Mouse (Mus musculus): ENCODE data around the gene Sncg.

DNA sequence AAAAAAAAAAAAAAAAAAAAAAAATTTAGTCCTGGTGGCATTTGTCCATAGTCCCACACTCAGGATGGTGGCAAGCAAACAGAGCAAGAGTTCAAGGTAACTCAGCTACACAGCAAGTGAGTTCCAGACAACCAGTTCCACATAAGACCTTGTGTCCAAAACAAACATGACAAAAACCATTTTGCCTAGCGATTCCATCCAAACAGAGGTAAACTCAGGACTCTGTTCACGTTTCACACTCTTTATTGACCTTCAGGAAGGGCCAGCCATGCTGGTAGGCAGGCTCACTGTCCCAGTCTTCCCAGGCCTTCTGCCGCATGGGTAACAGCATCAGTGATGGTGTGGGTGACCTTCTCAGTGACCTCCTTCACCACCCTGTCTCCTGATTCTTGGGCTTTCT, 22.9 kb downstream of the Sncg start:
- TF ChIP-seq CTCF (IDR thresholded peaks at IDR 0.05; ENCODE audit: low read depth, low read length) (no peak), POLR2A (IDR thresholded peaks at IDR 0.05; ENCODE audit: extremely low read depth, insufficient read depth, low read length) (no peak)
